Mouse (Mus musculus) heart, postnatal 36 days (tissue): ENCODE measurements around the gene Ptgr1. TPM values are rescaled to one million over a fixed set of nuclear protein-coding genes. Genes with fewer than 3 reads are reported as not detected.

ENCODE experiments used
- DNase-seq, 2 experiments: peaks; one replicate each; pipeline ENCODE4 v3.0.0; 2021 to 2022
- intact Hi-C: fragments of 180-260 bp; cut with DNase I; formaldehyde crosslinking; loops from one replicate; pipeline ENCODE4 v1.15.1; 2025
- total RNA-seq, 2 experiments: library from RNA; stranded (reverse); gene quantifications; 2 replicates each; pipeline ENCODE4 v1.2.3; 2021

Ptgr1 gene
- total RNA-seq, 2 experiments from 2014 or later = 3.0 to 5.3 TPM

GRCm38 (mm10) chr4:58995251-58995693 lies 8.4 kb upstream of the Ptgr1 start:
- intact Hi-C loops = no loop called here
- no peak for DNase-seq

- intact Hi-C loops = no loop called here
- no peak for DNase-seq
Measured at GRCm38 (mm10) chr4:58994762-58995161, 7.8 kb upstream of the Ptgr1 start, which contains the start of gene Dnajc25. Dnajc25 (plus strand) TSS chr4:58995062.

- intact Hi-C loops = no loop called here
- DNase-seq = no peak
Measured at GRCm38 (mm10) chr4:58992195-58992594, 5.3 kb upstream of the Ptgr1 start.

- intact Hi-C loops = no loop called here
Measured at GRCm38 (mm10) chr4:58990609-58991434, 3.9 kb upstream of the Ptgr1 start.

GRCm38 (mm10) chr4:58989303-58989898 lies 2.5 kb upstream of the Ptgr1 start:
- DNase-seq = no peak
- intact Hi-C loops = loop anchor here (5.0 kb wide), 2 partner anchors 77 to 353 kb away; partner anchors contain the start of gene Ecpas

More at GRCm38 (mm10) chr4:58990609-58991434, 3.9 kb upstream of the Ptgr1 start:
- DNase-seq = no peak

- peak; percentile 81 to 83 for DNase-seq
- intact Hi-C loops = loop anchor here (1.0 to 5.0 kb wide), 4 partner anchors 14 to 357 kb away; partner anchors contain the start of gene Ecpas
Measured at GRCm38 (mm10) chr4:58985157-58985648, 1.7 kb downstream of the Ptgr1 start.

DNA sequence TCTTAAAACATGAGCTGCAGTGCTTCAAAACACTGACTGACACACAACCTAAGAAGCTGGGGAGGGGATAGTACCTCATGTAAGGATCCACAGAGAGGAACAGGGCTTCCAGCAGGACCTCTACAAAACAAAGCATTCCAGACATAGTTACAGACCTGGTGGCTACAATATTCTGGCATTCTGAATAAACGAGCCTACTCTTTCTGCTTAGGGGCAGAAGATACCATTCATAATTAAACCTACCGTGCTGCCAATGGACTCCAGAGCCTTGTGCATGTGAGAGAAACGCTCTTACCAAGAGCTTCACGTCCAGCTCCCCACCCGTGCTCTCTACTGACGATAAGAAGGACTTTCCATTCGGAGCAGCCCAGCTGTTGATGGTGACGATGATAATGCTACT lies 4.1 kb downstream of the Ptgr1 start:
- intact Hi-C loops = no loop called here

DNA sequence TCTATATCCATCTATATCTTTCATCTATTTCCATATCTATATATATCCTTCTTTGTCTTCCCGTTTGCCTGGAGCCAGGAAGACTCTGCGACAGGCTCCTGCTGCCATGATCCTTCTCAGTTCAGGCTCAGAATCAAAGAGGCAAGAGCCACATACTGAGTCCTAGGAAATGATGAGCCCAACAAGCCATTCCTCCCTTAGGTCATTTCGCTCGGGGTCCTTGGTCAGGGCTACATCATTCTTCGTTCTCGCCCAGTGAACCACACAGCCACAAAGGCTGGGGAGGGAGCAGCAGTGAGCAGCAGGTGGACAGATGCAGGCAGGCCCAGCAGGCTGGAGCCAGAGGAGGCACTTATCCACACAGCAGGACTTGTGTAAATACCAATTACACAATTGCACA lies 5.5 kb downstream of the Ptgr1 start:
- no peak for DNase-seq
- intact Hi-C loops = no loop called here

More for the DNA sequence above, 4.1 kb downstream of the Ptgr1 start:
- DNase-seq = no peak

DNA sequence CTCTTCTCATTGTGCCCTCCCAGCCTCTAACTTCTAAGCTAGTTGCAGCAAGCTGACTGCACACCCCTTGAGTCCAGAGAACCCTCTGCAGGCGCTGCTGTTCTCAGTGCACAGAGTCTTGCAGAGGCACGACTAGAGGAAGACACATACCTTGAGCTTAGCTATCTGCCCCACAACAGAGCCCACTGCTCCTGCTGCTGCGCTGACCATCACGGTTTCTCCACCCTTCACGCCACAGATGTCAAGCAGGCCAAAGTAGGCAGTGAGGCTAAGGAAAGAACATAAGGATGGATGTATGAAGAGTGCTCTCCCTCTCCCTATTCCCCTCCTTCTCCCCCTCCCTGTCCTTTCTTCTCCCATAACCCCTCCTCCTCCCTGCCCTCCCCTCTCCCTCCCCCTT lies 11.2 kb downstream of the Ptgr1 start:
- DNase-seq = no peak
- intact Hi-C loops = no loop called here

DNA sequence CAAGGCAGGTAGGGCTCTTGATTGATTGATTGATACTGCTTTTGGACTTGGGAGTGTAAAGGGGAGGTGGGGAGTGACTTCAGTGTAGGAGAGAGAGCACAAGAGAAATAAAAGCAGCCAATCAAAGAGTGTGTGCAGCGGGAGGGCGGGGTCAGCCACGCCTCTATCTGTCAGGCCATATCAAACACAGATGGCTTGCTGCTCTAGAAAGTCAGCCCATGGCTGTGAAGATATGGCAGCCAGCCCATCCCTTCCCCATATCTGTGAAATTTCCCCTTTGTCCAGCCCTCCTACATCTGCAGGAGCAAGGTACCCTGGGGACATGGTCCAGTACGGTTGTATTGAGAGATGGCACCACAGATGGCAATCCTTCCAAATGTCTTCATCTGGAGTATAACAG lies 16.2 kb downstream of the Ptgr1 start:
- intact Hi-C loops = no loop called here
- no peak for DNase-seq

- intact Hi-C loops = no loop called here
- DNase-seq = no peak
Measured at GRCm38 (mm10) chr4:58965136-58965535, 21.8 kb downstream of the Ptgr1 start.

GRCm38 (mm10) chr4:58963271-58963670 lies 23.6 kb downstream of the Ptgr1 start:
- intact Hi-C loops = no loop called here

DNA sequence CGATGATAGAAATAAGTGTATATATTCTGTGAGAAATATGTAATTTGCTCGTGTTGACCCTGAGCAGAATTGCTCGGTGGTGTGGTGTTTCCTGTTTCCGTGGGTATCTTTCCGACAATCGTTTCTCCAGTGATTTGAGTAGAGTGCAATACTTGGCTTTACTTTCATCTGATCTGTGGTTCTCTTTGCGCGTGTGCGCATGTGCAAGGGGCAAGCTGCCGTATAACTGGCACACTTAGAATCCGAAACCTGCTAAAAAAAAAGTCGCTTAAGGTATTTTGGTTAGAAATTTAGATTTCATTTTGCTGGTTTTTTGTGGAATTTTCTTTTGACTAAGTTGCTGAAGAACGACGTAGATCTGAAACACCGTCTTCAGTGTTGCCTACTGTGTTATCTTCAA lies 25.2 kb downstream of the Ptgr1 start:
- intact Hi-C loops = no loop called here
- DNase-seq = no peak

More at GRCm38 (mm10) chr4:58963271-58963670, 23.6 kb downstream of the Ptgr1 start:
- no peak for DNase-seq

DNA sequence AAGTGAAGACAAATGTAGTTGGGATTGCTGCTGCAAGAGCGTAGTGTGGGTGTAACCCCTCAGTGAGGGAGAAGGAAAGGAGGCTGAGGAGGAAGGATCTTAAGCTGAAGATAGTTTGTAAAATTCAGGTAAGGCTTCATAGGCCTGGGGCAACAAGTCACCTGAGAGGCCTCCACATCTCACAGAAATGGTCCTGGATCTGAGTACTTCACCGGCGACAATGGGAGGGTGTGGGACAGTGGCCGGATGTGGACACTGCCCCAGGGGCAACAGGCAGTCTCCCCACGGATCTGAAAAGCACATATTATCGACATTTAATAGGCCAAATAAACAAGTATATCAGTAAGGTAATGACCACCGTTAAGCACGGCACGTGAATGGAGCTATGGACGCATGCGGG lies 34.3 kb downstream of the Ptgr1 start:
- no peak for DNase-seq
- intact Hi-C loops = no loop called here

DNA sequence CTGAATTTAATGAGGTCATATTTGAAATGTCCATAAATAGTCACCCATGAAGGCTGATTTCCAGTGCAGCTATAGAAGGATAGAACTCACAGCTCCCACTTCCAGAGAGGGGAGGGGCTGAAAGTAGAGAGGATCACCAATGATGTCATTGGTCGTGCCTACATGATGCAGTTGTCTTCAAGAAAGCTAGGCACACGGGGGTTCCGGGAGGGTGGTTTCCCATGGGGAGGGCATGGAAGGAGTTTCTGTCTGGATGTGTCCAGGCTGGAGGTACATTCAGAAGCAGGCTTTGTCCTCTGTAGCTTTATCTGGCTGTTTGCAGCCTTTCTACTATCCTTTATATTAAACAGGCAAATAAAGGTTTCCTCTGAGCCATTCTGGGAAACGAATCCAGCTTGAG lies 38.5 kb downstream of the Ptgr1 start:
- intact Hi-C loops = no loop called here
- DNase-seq = no peak

GRCm38 (mm10) chr4:58944695-58945094 lies 42.2 kb downstream of the Ptgr1 start:
- intact Hi-C loops = no loop called here
- no peak for DNase-seq

DNA sequence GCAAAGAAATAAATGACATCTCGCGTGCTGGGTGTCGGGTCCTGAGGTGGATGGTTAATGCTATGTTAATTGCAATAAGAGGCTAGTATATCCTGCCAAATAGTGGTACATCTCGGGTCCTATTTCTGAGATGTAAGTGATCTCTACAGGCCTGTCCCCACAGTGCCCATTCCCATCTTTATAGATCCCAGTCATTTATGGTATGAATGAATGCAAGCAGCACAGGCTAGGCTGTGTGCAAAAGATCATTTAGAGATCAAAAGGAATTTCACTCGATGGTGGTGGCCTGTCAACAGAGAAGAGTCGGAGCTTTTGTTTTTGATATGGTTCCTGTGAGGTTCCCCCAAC lies 42.7 kb downstream of the Ptgr1 start:
- intact Hi-C loops = no loop called here
- no peak for DNase-seq

DNA sequence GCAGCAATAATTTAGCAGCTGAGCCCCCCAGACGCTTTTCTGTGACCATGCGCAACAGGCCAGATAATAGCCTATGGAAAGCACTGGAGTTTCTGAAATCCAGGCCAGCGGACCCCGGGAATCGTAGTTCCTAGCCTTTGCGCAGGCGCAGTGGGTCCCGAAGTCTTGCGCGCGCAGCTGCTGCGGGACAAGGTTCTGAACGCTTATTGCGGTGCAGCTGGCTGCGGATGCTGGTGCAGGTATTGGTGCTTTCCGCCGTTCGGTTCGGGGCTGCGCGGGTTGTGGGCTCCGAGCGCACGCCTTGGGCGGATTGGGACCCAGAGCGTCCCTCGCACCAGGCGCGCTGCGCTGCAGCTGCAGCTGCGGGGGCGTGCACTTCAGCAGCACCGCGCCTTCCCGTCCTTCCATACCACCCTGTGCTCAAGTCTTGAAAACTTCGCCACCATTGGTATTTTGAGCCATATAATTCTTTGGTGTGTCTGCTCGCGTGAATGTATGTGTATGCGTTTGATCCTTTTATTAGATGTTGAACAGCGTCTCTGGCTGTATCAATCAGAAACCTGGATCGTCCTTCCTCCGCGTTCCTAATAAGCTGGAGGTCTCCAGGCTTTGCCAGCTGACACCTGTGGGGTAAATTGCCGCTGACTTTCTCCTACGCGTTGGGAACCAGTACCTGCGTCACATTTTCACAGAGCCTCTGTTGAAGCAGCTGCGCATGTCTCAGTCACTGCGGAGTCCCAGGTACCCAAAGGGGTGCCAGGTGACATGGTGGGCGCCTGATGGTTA lies 43.3 kb downstream of the Ptgr1 start, which contains the start of gene Zkscan16:
Zkscan16 (plus strand) TSS at position 209 of the 786 bp plus-strand sequence.
- DNase-seq = peak; percentile 69 to 71
- intact Hi-C loops = no loop called here

- intact Hi-C loops = no loop called here
- no peak for DNase-seq
Measured at GRCm38 (mm10) chr4:58942942-58943341, 44.0 kb downstream of the Ptgr1 start.

DNA sequence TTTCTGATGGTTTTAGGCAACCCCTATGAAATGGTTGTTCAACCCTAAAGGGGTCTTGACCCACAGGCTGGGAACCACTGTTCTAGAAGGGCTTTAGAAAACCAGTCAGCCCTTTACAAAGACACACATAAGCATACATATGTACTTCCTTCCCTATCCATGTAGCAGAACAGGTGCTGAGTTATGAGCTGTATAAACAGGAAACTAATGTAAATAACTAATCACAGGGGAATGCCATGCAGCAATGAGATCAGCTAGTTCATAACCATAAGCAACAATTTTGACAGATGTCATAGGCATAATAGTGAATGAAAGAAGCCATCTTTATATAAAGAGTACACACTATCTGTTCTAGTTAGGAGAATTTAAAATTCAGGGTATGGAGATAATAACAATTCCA lies 45.3 kb downstream of the Ptgr1 start:
- DNase-seq = no peak
- intact Hi-C loops = no loop called here

- intact Hi-C loops = no loop called here
- no peak for DNase-seq
Measured at GRCm38 (mm10) chr4:58935846-58936245, 51.1 kb downstream of the Ptgr1 start.
